Mouse (Mus musculus) neural tube, embryonic 13.5 days (tissue): ENCODE measurements around the gene Prr18. TPM values are rescaled to one million over a fixed set of nuclear protein-coding genes. Genes with fewer than 3 reads are reported as not detected.

Source experiments
- polyA plus RNA-seq: library from polyadenylated mRNA; unstranded; fragments of >200 nt; fragmentation: Nextera tagmentation; extraction: Ambion mirVana; gene quantifications from 2 replicates; pipeline ENCODE4 v1.2.1, GENCODE M21; 2015

Gene Prr18
- polyA plus RNA-seq, 1 experiment from 2014 or later, result 9.8 TPM

Other genes with a start within 250 kb of the Prr18 start
- gene Gm49673, start 189.7 kb upstream of the Prr18 start, polyA plus RNA-seq, result 0.23 and 0.28 TPM in 2 replicates
- gene Rnaset2a, start 189.4 kb upstream of the Prr18 start, polyA plus RNA-seq, result 13.1 and 13.7 TPM in 2 replicates
- 28.4 and 30.4 TPM in 2 replicates for gene Fgfr1op, start 172.0 kb upstream of the Prr18 start, polyA plus RNA-seq
- not detected in 2 replicates for gene Ccr6, start 101.4 kb upstream of the Prr18 start, polyA plus RNA-seq
- 290 and 317 TPM in 2 replicates for gene Mpc1, start 54.6 kb upstream of the Prr18 start, polyA plus RNA-seq
- 149 and 165 TPM in 2 replicates for gene Sft2d1, start 26.4 kb upstream of the Prr18 start, polyA plus RNA-seq
- 0.47 and 0.62 TPM in 2 replicates for gene T2, start 18.5 kb downstream of the Prr18 start, polyA plus RNA-seq
- 0.47 and 1.4 TPM in 2 replicates for gene T, start 97.0 kb downstream of the Prr18 start, polyA plus RNA-seq
- gene Pde10a, start 187.9 kb downstream of the Prr18 start, polyA plus RNA-seq, result 10.7 and 13.3 TPM in 2 replicates
- gene Gm17087, start 229.5 kb downstream of the Prr18 start, polyA plus RNA-seq, result not detected in 2 replicates